Mouse (Mus musculus): ENCODE results near the gene 1190005I06Rik.

1190005I06Rik gene

GRCm38 (mm10) chr8:120667561-120668373 is 20.3 kb upstream of the 1190005I06Rik start, which contains the start of the genes Gm27021 and Cox4i1:
Gm27021 (minus strand) TSS chr8:120668079.
Cox4i1 (plus strand) TSS chr8:120668222.
- DNase-seq (ENCODE audit: low spot score in 2 of 2) = peak; percentile 80 to 89

GRCm38 (mm10) chr8:120666807-120667470 is 19.5 kb upstream of the 1190005I06Rik start:
- DNase-seq (ENCODE audit: low spot score in 2 of 2) = no peak

GRCm38 (mm10) chr8:120665726-120666455 is 18.5 kb upstream of the 1190005I06Rik start:
- no peak for DNase-seq (ENCODE audit: low spot score in 2 of 2)

- DNase-seq (ENCODE audit: low spot score in 2 of 2) = no peak
Observed at GRCm38 (mm10) chr8:120664566-120664965, 17.1 kb upstream of the 1190005I06Rik start.

GRCm38 (mm10) chr8:120657415-120657814 is 10.0 kb upstream of the 1190005I06Rik start:
- no peak for DNase-seq (ENCODE audit: low spot score in 2 of 2)

GRCm38 (mm10) chr8:120656322-120657052 is 9.1 kb upstream of the 1190005I06Rik start:
- no peak for DNase-seq (ENCODE audit: low spot score in 2 of 2)

GRCm38 (mm10) chr8:120644663-120645062 is 2.8 kb downstream of the 1190005I06Rik start:
- DNase-seq (ENCODE audit: low spot score in 2 of 2) = peak in 1 of 2 experiments; percentile 67

GRCm38 (mm10) chr8:120642031-120642662 is 5.3 kb downstream of the 1190005I06Rik start:
- DNase-seq (ENCODE audit: low spot score in 2 of 2) = no peak

- DNase-seq (ENCODE audit: low spot score in 2 of 2) = no peak
Observed at GRCm38 (mm10) chr8:120641245-120641644, 6.2 kb downstream of the 1190005I06Rik start.

- DNase-seq (ENCODE audit: low spot score in 2 of 2) = peak; percentile 34 to 72
Observed at GRCm38 (mm10) chr8:120634329-120634839, 13.0 kb downstream of the 1190005I06Rik start.

- no peak for DNase-seq (ENCODE audit: low spot score in 2 of 2)
Observed at GRCm38 (mm10) chr8:120633665-120634271, 13.7 kb downstream of the 1190005I06Rik start.

GRCm38 (mm10) chr8:120632969-120633664 is 14.3 kb downstream of the 1190005I06Rik start:
- no peak for DNase-seq (ENCODE audit: low spot score in 2 of 2)

- DNase-seq (ENCODE audit: low spot score in 2 of 2) = no peak
Observed at GRCm38 (mm10) chr8:120631441-120632375, 15.7 kb downstream of the 1190005I06Rik start.

- no peak for DNase-seq (ENCODE audit: low spot score in 2 of 2)
Observed at GRCm38 (mm10) chr8:120630848-120631247, 16.6 kb downstream of the 1190005I06Rik start.

- no peak for DNase-seq (ENCODE audit: low spot score in 2 of 2)
Observed at GRCm38 (mm10) chr8:120630031-120630430, 17.4 kb downstream of the 1190005I06Rik start.

- DNase-seq (ENCODE audit: low spot score in 2 of 2) = no peak
Observed at GRCm38 (mm10) chr8:120627298-120627697, 20.1 kb downstream of the 1190005I06Rik start.

GRCm38 (mm10) chr8:120626461-120626860 is 21.0 kb downstream of the 1190005I06Rik start:
- no peak for DNase-seq (ENCODE audit: low spot score in 2 of 2)

GRCm38 (mm10) chr8:120623608-120624007 is 23.8 kb downstream of the 1190005I06Rik start:
- no peak for DNase-seq (ENCODE audit: low spot score in 2 of 2)
